Mouse (Mus musculus): ENCODE data around the gene Ccdc149.

The Ccdc149 gene

GRCm38 (mm10) chr5:52449187-52449586, 22.1 kb downstream of the Ccdc149 start:
- no peak for DNase-seq (ENCODE audit: extremely low read depth, low read depth, low spot score)

- no peak for DNase-seq (ENCODE audit: extremely low read depth, low read depth, low spot score)
These were observed 31.0 kb downstream of the Ccdc149 start for GRCm38 (mm10) chr5:52440278-52440677.

DNA sequence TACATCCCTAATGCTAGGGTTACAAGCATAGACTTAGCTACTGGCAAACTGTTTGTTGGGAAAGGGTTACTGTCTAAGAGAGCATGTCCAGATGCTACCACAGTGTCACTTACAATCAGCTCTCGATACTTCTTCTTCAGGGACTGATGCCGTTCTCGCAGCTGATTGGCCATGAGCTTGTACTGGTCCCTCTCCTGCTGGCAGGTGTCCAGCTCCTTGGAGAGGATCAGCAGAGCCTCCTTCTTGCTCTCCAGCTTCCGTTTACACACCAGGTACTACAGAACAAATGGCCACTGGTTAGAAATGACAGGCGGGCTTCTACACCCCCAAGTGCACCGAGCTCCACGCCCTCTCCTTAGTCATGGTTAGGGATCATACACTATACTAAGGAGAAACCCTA, 32.4 kb downstream of the Ccdc149 start:
- DNase-seq (ENCODE audit: extremely low read depth, low read depth, low spot score) = no peak

GRCm38 (mm10) chr5:52435533-52435932, 35.8 kb downstream of the Ccdc149 start:
- no peak for DNase-seq (ENCODE audit: extremely low read depth, low read depth, low spot score)

DNA sequence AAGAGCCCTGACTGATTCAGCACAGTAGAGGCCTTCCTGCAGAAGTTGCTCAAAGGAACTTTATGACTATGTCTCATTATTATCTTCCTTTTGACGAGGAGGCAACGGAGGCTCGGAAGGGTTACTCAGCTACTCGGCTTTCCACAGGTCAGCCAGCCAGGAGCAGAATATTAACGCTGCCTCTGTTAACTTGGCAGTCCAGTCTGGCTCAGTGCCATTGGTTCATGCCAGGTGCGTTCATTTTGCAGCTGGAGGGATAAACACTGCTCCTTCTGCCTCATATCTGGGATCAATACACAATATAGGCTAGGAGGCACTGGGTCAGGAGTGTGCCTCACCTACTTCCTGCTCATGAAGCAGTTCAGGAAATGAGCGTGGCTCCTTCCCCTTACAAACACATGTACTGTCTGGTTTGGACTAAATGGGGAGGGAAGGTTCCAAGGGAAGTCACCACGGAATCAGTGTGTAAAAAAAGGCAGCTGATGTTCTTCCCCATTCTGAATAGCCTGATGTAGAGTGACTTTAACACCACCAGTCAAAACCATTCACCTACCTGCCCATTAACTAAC, 40.0 kb downstream of the Ccdc149 start:
- peak; percentile 16 for DNase-seq (ENCODE audit: extremely low read depth, low read depth, low spot score)

DNA sequence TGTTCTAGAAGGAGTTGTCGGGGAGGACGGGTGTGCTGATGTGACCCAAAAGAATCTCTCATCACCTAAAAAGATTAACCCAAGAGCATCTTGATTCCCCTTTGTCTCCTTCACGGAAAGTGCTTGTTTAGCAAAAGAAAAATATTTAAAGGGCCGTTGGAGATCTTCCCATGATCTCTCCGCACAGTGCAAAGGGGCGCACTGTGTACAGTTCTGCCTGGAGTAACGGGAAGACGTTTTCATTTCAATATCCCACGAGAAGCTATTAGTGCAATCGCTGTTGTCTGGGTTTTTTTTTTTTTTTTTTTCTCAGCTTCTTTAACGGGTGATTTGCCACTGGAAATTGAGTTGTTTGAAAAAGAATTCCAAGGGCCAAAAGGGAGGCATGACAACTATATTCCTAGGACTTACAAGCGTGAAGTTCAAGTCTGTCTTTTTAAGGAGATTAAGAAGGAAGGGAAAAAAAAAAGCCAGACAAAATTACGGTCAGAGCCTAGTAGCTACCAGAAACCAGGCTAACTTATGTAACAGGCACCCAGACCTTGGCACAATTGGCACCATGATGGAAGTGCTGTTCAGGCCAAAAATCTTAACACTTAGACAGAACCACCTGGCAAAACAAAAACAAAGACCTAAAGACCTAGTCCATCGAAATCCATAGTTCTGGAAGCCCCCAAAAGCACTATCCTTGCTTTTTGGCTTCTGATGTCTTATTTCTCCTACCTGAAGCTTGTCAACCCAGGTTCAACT, 41.4 kb downstream of the Ccdc149 start:
- DNase-seq (ENCODE audit: extremely low read depth, low read depth, low spot score) = no peak

GRCm38 (mm10) chr5:52428613-52429012, 42.7 kb downstream of the Ccdc149 start:
- no peak for DNase-seq (ENCODE audit: extremely low read depth, low read depth, low spot score)

DNA sequence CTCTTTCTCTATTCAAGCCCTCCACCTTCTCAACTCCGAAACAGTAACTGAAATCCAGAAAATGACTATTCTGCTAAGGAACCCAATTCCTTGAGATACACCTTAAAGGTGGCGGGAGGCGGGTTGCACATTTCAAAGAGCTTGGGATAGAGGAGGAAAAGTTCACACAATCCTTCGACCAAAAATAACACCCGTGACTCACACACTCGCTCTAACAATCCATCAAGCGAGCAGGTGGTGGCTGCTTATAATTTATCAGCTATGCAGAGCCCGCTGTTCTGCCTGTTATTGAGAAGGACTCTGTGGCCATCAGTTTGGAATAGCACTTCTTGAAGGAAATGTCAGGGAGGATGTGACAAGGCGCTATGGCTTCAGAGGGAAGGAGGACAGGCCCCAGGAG, 45.5 kb downstream of the Ccdc149 start:
- no peak for DNase-seq (ENCODE audit: extremely low read depth, low read depth, low spot score)

DNA sequence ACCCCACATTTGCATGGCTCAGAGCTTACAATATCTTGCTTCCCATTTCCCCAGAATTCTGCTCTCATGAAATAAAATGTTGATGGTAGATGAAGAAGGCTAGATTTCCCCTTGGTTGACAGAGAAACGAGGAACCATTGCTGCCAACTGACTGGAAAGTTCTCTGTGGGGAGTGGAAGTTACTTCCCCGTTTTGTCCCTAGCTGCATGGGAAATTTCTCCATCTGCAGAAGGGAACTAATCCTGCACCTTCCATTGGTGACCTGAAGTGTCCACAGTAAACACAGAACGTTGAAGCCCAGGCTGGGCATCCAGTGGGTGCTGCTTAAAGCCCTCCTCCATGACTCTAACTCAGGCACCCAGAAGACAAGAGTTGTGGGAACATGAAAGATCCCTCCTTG, 47.4 kb downstream of the Ccdc149 start:
- no peak for DNase-seq (ENCODE audit: extremely low read depth, low read depth, low spot score)

DNA sequence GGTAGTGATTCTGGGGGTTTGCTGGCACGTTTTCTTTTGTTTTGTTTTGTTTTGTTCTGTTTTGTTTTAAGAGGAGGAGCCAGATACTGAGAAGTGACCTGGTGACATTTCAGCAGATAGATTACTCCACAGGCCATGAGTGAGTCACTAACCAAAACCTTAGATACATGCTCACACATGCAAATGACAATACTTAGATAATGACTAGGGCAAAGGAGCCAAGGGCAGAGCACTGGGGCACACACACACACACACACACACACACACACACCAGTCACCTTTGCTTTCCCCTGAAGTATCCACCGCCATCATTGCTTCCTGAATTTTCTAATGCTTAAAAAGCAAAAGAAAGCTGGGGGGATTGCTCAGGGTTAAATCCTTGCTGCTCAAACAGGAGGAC, 54.8 kb downstream of the Ccdc149 start:
- no peak for DNase-seq (ENCODE audit: extremely low read depth, low read depth, low spot score)

DNA sequence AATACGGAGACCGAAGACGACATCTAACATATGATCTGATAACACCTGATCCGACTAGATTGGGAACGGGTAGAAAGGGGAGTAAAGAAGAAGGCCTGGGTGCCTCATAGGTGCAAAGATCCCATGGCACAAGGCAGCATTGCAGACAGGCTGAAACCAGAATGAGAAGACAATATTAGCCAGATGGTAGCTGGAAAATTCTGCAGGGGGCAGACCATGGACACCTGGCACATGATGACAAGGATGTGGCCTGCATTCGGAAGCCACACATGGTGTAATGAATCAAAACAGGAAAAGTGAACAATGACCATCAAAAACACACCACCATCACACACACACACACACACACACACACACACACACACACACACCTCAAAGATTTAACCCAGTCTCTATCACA, 55.4 kb downstream of the Ccdc149 start:
- no peak for DNase-seq (ENCODE audit: extremely low read depth, low read depth, low spot score)

- no peak for DNase-seq (ENCODE audit: extremely low read depth, low read depth, low spot score)
These were observed 56.1 kb downstream of the Ccdc149 start for GRCm38 (mm10) chr5:52415193-52415592.

DNA sequence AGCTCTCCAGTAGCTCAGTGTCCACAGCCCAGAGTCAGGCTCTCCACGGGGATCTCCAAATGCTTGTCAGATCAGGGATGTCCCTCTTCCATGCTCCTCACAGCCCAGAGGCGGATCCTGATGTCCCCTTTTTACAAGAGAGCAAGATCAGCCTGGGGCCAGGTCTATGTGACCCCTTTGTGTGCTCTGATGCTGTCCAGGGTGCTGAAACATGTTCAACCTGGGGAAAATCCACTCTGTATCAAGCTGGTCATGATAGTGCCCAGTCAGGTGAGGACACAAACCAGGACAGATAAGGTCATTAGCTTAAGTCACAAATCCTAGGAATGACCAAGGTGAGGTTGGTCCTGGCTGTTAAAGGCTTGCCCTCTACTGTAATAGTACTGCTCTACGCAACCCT, 59.8 kb downstream of the Ccdc149 start:
- DNase-seq (ENCODE audit: extremely low read depth, low read depth, low spot score) = no peak

- DNase-seq (ENCODE audit: extremely low read depth, low read depth, low spot score) = no peak
These were observed 61.1 kb downstream of the Ccdc149 start for GRCm38 (mm10) chr5:52410197-52410596.

GRCm38 (mm10) chr5:52408668-52409315, 62.5 kb downstream of the Ccdc149 start:
- DNase-seq (ENCODE audit: extremely low read depth, low read depth, low spot score) = no peak

GRCm38 (mm10) chr5:52404373-52404772, 66.9 kb downstream of the Ccdc149 start:
- no peak for DNase-seq (ENCODE audit: extremely low read depth, low read depth, low spot score)

DNA sequence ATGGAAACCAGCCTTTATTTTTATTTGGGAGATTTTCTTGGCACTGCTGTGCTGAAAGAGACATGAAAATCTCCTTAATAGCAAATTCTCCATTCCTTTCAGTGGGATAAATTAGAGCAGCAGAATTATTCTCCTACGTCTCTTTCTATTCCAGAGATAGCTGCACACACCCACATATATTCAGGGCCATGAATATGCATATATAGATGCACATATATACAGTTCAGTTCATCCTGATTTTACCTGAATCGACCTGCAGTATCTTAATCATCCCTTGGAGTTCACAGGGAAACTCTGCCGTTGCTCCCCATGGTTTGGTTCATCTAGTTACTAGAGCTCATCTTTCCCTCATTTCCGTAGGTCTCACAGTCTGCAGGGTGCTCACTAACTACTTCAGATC, 77.6 kb downstream of the Ccdc149 start:
- no peak for DNase-seq (ENCODE audit: extremely low read depth, low read depth, low spot score)

GRCm38 (mm10) chr5:52391471-52391870, 79.8 kb downstream of the Ccdc149 start:
- DNase-seq (ENCODE audit: extremely low read depth, low read depth, low spot score) = no peak

- no peak for DNase-seq (ENCODE audit: extremely low read depth, low read depth, low spot score)
These were observed 80.9 kb downstream of the Ccdc149 start for GRCm38 (mm10) chr5:52390381-52390780.

DNA sequence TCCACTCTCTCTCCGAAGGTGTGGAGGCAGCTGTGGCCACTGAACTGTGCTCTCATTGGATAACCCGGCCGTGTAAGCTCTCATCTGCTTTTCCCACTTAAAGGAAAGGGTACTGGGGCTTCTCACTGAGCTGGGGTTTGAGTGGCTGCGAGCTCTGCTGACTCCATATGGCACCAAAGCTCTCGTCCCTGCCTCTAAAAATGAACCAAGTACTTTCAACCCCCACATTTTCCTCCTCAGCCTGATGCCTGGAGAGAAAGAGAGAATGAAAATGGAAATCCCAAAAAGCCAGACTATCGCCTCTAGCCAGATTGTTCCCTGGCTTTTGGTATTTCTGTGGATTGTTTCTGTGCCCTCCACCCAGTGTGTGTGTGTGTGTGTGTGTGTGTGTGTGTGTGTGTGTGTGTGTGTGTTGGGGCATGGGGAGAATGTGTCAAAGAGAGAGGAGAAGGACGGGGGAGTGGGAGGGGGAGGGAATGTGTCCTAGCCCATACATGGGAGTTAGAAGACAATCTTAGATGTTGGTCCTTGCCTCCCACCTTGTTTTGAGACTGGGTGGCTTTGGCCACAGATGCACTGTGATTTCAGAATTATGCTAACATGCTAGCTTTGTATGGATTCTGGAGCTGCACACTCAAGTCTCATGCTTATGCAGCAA, 83.1 kb downstream of the Ccdc149 start:
- no peak for DNase-seq (ENCODE audit: extremely low read depth, low read depth, low spot score)

DNA sequence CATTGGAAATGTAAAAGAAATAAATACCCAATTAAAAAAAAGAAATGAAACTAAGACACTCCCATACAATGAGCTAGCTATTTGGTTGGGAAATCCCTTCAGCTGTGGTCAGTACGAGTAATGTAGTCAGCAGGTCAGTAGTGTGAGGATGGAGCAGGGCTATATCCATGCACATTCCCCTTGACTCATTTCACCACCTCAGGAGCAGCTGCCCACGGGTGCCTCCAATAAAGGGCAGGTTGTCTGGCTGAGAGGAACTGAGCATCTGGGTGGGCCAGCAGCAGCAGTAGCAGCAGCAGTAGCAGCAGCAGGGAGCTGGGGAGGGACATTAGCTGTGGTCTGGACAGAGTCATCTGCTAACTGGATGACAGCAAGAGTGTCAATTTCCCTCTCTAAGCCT, 85.3 kb downstream of the Ccdc149 start:
- no peak for DNase-seq (ENCODE audit: extremely low read depth, low read depth, low spot score)

DNA sequence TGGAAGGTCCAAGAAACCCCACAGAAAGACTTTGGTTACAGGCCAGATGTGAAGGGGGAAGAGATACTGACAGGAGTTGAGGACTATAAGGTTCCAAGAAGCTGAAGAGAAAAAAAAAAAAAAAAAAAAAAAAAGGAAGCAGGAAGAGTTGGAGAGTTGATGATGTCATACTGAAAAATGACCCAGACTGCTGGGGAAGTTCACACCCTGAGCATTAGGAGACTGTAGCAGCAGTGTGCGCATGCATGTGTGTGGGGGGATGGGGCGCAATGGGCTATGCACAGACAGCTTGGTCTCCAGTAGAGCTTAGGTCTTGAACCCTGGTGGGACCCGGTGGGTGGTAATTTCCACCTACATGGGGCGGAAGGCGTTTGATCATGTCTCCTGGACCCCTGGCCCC, 87.6 kb downstream of the Ccdc149 start:
- DNase-seq (ENCODE audit: extremely low read depth, low read depth, low spot score) = no peak
